Mouse (Mus musculus): ENCODE results near the gene Clcn1.

- no peak for TF ChIP-seq CTCF (IDR thresholded peaks at IDR 0.05)
- TF ChIP-seq EP300 (IDR thresholded peaks at IDR 0.05) = no peak
These were observed 38.2 kb downstream of the Clcn1 start, which contains the start of gene Fam131b for GRCm38 (mm10) chr6:42324482-42325267.
